Mouse (Mus musculus) midbrain, embryonic 15.5 days (tissue): ENCODE measurements around the gene Prc1. TPM values are rescaled to one million over a fixed set of nuclear protein-coding genes. Genes with fewer than 3 reads are reported as not detected.
"Not testable (repeated sequence)": the region's sequence is repeated elsewhere in the genome, so short reads cannot be mapped to it uniquely, and the experiment has no call there.

ENCODE experiments used
- ATAC-seq: fragments of 200-750 bp; cut with Nextera tagmentation; replicated peaks from 2 replicates; pipeline ENCODE4 v1.8.0; 2017; ENCODE audit warnings: moderate TSS enrichment
- H3K27ac ChIP-seq: fragments of 300-500 bp; sonication (generic); 2 replicates; pipeline ENCODE4 v1.5.1; 2015; ENCODE audit warnings: mild to moderate bottlenecking, inconsistent platforms
- H3K27me3 ChIP-seq: fragments of 300-500 bp; sonication (generic); replicated peaks from 2 replicates; pipeline ENCODE4 v1.6.1; 2015; ENCODE audit warnings: inconsistent platforms
- H3K36me3 ChIP-seq: fragments of 300-500 bp; sonication (generic); replicated peaks from 2 replicates; pipeline ENCODE4 v1.6.1; 2015; ENCODE audit warnings: inconsistent platforms
- H3K4me1 ChIP-seq: fragments of 300-500 bp; sonication (generic); 2 replicates; pipeline ENCODE4 v1.6.1; 2015; ENCODE audit warnings: inconsistent platforms
- H3K4me2 ChIP-seq: fragments of 300-500 bp; sonication (generic); 2 replicates; pipeline ENCODE4 v1.6.1; 2015; ENCODE audit warnings: inconsistent platforms, mild to moderate bottlenecking, moderate library complexity
- H3K4me3 ChIP-seq: fragments of 300-500 bp; sonication (generic); 2 replicates; pipeline ENCODE4 v1.5.1; 2015; ENCODE audit warnings: mild to moderate bottlenecking, inconsistent platforms
- H3K9ac ChIP-seq: fragments of 300-500 bp; sonication (generic); 2 replicates; pipeline ENCODE4 v1.6.1; 2015; ENCODE audit warnings: mild to moderate bottlenecking, inconsistent platforms
- H3K9me3 ChIP-seq: fragments of 300-500 bp; sonication (generic); 2 replicates; pipeline ENCODE4 v1.6.1; 2016; ENCODE audit warnings: inconsistent platforms
- WGBS: fragments of 180-500 bp; shearing (Covaris S2); methylation state at CpG from one replicate; pipeline ENCODE4 v1.1.7; 2015; ENCODE audit warnings: mixed read lengths; 5-methylcytosine and 5-hydroxymethylcytosine counted together
- polyA plus RNA-seq: library from polyadenylated mRNA; unstranded; fragments of >200 nt; fragmentation: Nextera tagmentation; extraction: Ambion mirVana; gene quantifications from 2 replicates; pipeline ENCODE4 v1.2.1, GENCODE M21; 2015

The Prc1 gene
- polyA plus RNA-seq, 1 experiment from 2014 or later: 33.8 TPM

- WGBS: 27% methylated on average over 8 of the region's 8 CpGs
- H3K27ac ChIP-seq: peak overlapping the region; percentile 90; the same call in 1 of the 2 replicates
- no peaks in the 10 kb centered on the region for H3K27me3 ChIP-seq
- H3K9ac ChIP-seq: peak overlapping the region; percentile 60
- ATAC-seq: no peak
- peak overlapping the region; percentile 71 for H3K4me2 ChIP-seq
- peaks cover 32% of the 10 kb centered on the region for H3K36me3 ChIP-seq
- H3K4me1 ChIP-seq: peaks cover 26% of the 10 kb centered on the region
- H3K9me3 ChIP-seq: no peaks in the 10 kb centered on the region
- H3K4me3 ChIP-seq: peak overlapping the region; percentile 66
These were observed 29.1 kb downstream of the Prc1 start for GRCm38 (mm10) chr7:80323336-80323735.

- H3K36me3 ChIP-seq: peaks cover 40% of the 10 kb centered on the region
- H3K9me3 ChIP-seq: no peaks in the 10 kb centered on the region
- peak; percentile 99 for ATAC-seq
- peak within 1 kb of the TSS; percentile 60 for H3K9ac ChIP-seq
- H3K27me3 ChIP-seq: no peaks in the 10 kb centered on the region
- H3K4me2 ChIP-seq: peak within 1 kb of the TSS; percentile 71
- H3K27ac ChIP-seq: peak within 1 kb of the TSS; percentile 90
- 2% methylated on average over 38 of the region's 38 CpGs for WGBS
- H3K4me3 ChIP-seq: peak within 1 kb of the TSS; percentile 66
- H3K4me1 ChIP-seq: peaks cover 26% of the 10 kb centered on the region
These were observed 30.0 kb downstream of the Prc1 start, which contains the start of gene Rccd1 for GRCm38 (mm10) chr7:80324043-80324815. Gene Rccd1 (minus strand): TSS chr7:80324454.

- not testable (repeated sequence) for ATAC-seq
- H3K4me2 ChIP-seq: peak overlapping the region; percentile 71
These were observed 30.5 kb downstream of the Prc1 start for GRCm38 (mm10) chr7:80324816-80325119.

GRCm38 (mm10) chr7:80325292-80325868, 31.1 kb downstream of the Prc1 start:
- no peak overlapping the region for H3K9ac ChIP-seq
- peaks cover 26% of the 10 kb centered on the region for H3K4me1 ChIP-seq
- peak overlapping the region; percentile 6; the same call in 1 of the 2 replicates for H3K27ac ChIP-seq
- H3K27me3 ChIP-seq: no peaks in the 10 kb centered on the region
- no peak overlapping the region for H3K4me3 ChIP-seq
- peaks cover 52% of the 10 kb centered on the region for H3K36me3 ChIP-seq
- H3K9me3 ChIP-seq: no peaks in the 10 kb centered on the region
- 92% methylated on average over 16 of the region's 16 CpGs for WGBS
- no peak for ATAC-seq
- H3K4me2 ChIP-seq: no peak overlapping the region

More at GRCm38 (mm10) chr7:80324816-80325119, 30.5 kb downstream of the Prc1 start:
- not testable (repeated sequence) for H3K9me3 ChIP-seq, H3K9ac ChIP-seq, H3K27me3 ChIP-seq
- Histone ChIP-seq H3K36me3 (peaks cover 45% of the 10 kb centered on the region), H3K27ac (peak overlapping the region; percentile 90), H3K4me3 (peak overlapping the region; percentile 66; the same call in 1 of the 2 replicates), H3K4me1 (peaks cover 26% of the 10 kb centered on the region)
- 44% methylated on average over 5 of the region's 5 CpGs for WGBS

- no peak for ATAC-seq
- H3K27ac ChIP-seq: no peak overlapping the region
- no peaks in the 10 kb centered on the region for H3K27me3 ChIP-seq
- no peak overlapping the region for H3K9ac ChIP-seq
- 97% methylated on average over 19 of the region's 19 CpGs for WGBS
- peaks cover 57% of the 10 kb centered on the region for H3K36me3 ChIP-seq
- H3K9me3 ChIP-seq: no peaks in the 10 kb centered on the region
- no peak overlapping the region for H3K4me3 ChIP-seq
- peaks cover 26% of the 10 kb centered on the region for H3K4me1 ChIP-seq
- H3K4me2 ChIP-seq: no peak overlapping the region
These were observed 31.8 kb downstream of the Prc1 start for GRCm38 (mm10) chr7:80326076-80326475.

GRCm38 (mm10) chr7:80330278-80330677, 36.0 kb downstream of the Prc1 start:
- Histone ChIP-seq H3K27me3 (no peaks in the 10 kb centered on the region), H3K4me3 (no peak overlapping the region), H3K9me3 (no peaks in the 10 kb centered on the region), H3K9ac (no peak overlapping the region), H3K4me1 (peaks cover 3% of the 10 kb centered on the region), H3K4me2 (no peak overlapping the region), H3K27ac (no peak overlapping the region), H3K36me3 (peaks cover 89% of the 10 kb centered on the region)
- ATAC-seq: no peak
- WGBS: 88% methylated on average over 8 of the region's 8 CpGs

GRCm38 (mm10) chr7:80331433-80331832, 37.2 kb downstream of the Prc1 start:
- 94% methylated on average over 19 of the region's 19 CpGs for whole genome bisulfite sequencing

GRCm38 (mm10) chr7:80334848-80335247, 40.6 kb downstream of the Prc1 start:
- WGBS: 90% methylated on average over 4 of the region's 4 CpGs
- Histone ChIP-seq H3K27me3 (no peaks in the 10 kb centered on the region), H3K4me2 (no peak overlapping the region), H3K4me1 (peaks cover 26% of the 10 kb centered on the region), H3K9ac (no peak overlapping the region), H3K4me3 (no peak overlapping the region), H3K9me3 (no peaks in the 10 kb centered on the region), H3K36me3 (peaks cover 66% of the 10 kb centered on the region), H3K27ac (no peak overlapping the region)
- ATAC-seq: no peak

More at GRCm38 (mm10) chr7:80331433-80331832, 37.2 kb downstream of the Prc1 start:
- Histone ChIP-seq H3K4me3 (no peak overlapping the region), H3K27ac (no peak overlapping the region), H3K27me3 (no peaks in the 10 kb centered on the region), H3K9ac (no peak overlapping the region), H3K4me1 (peaks cover 3% of the 10 kb centered on the region; the same call in 1 of the 2 replicates), H3K4me2 (no peak overlapping the region), H3K9me3 (no peaks in the 10 kb centered on the region), H3K36me3 (peaks cover 87% of the 10 kb centered on the region)
- ATAC-seq: no peak

- H3K4me3 ChIP-seq: no peak overlapping the region
- H3K27ac ChIP-seq: no peak overlapping the region
- peaks cover 47% of the 10 kb centered on the region for H3K36me3 ChIP-seq
- over 99% methylated on average over 3 of the region's 3 CpGs for WGBS
- no peaks in the 10 kb centered on the region for H3K9me3 ChIP-seq
- no peak overlapping the region for H3K4me2 ChIP-seq
- no peak for ATAC-seq
- peaks cover 42% of the 10 kb centered on the region for H3K4me1 ChIP-seq
- H3K27me3 ChIP-seq: no peaks in the 10 kb centered on the region
- no peak overlapping the region for H3K9ac ChIP-seq
These were observed 42.7 kb downstream of the Prc1 start for GRCm38 (mm10) chr7:80336932-80337331.

- ATAC-seq: 0 out of 2 replicates have a peak, but pooled peaks have one; percentile 13
- H3K4me1 ChIP-seq: peaks cover 58% of the 10 kb centered on the region
- H3K9me3 ChIP-seq: no peaks in the 10 kb centered on the region
These were observed 45.1 kb downstream of the Prc1 start for GRCm38 (mm10) chr7:80339371-80339770.

GRCm38 (mm10) chr7:80339793-80340628, 45.8 kb downstream of the Prc1 start:
- Histone ChIP-seq H3K4me3 (peak overlapping the region; percentile 68), H3K9me3 (no peaks in the 10 kb centered on the region), H3K9ac (peak overlapping the region; percentile 55), H3K36me3 (peaks cover 22% of the 10 kb centered on the region), H3K4me2 (peak overlapping the region; percentile 90), H3K27me3 (no peaks in the 10 kb centered on the region), H3K4me1 (peaks cover 58% of the 10 kb centered on the region), H3K27ac (peak overlapping the region; percentile 92)
- peak; percentile 97 for ATAC-seq
- WGBS: under 1% methylated on average over 45 of the region's 45 CpGs

More at GRCm38 (mm10) chr7:80339371-80339770, 45.1 kb downstream of the Prc1 start:
- Histone ChIP-seq H3K27me3 (no peaks in the 10 kb centered on the region), H3K9ac (peak overlapping the region; percentile 74), H3K27ac (peak overlapping the region; percentile 79), H3K4me2 (peak overlapping the region; percentile 90), H3K36me3 (peaks cover 26% of the 10 kb centered on the region), H3K4me3 (peak overlapping the region; percentile 68)
- WGBS: 6% methylated on average over 17 of the region's 17 CpGs

GRCm38 (mm10) chr7:80340793-80341192, 46.5 kb downstream of the Prc1 start, which contains the start of gene Unc45a:
Gene Unc45a (minus strand): TSS chr7:80341005.
- H3K4me3 ChIP-seq: peak within 1 kb of the TSS; percentile 68
- peak within 1 kb of the TSS; percentile 55 for H3K9ac ChIP-seq
- H3K4me1 ChIP-seq: peaks cover 55% of the 10 kb centered on the region
- peak within 1 kb of the TSS; percentile 90 for H3K4me2 ChIP-seq
- WGBS: 3% methylated on average over 11 of the region's 11 CpGs
- no peaks in the 10 kb centered on the region for H3K27me3 ChIP-seq
- H3K36me3 ChIP-seq: peaks cover 15% of the 10 kb centered on the region
- no peaks in the 10 kb centered on the region for H3K9me3 ChIP-seq
- ATAC-seq: peak; percentile 48
- peak within 1 kb of the TSS; percentile 92 for H3K27ac ChIP-seq
